Mouse (Mus musculus) hindbrain, embryonic 15.5 days (tissue): Measurements from ENCODE around the gene Polr2j. TPM values are rescaled to one million over a fixed set of nuclear protein-coding genes. Genes with fewer than 3 reads are reported as not detected.
A peak's percentile ranks its signal among the peaks of the same experiment; 100 is the strongest.

ENCODE experiments used
- ATAC-seq: fragments of 200-750 bp; cut with Nextera tagmentation; 2 replicates; pipeline ENCODE4 v1.8.0; 2017; ENCODE audit warnings: low read depth, moderate number of reproducible peaks, moderate TSS enrichment; ENCODE audit not compliant: low FRiP score
- H3K27ac ChIP-seq: fragments of 300-500 bp; sonication (generic); replicated peaks from 2 replicates; pipeline ENCODE4 v1.5.1; 2015; ENCODE audit warnings: mild to moderate bottlenecking, inconsistent platforms
- H3K27me3 ChIP-seq: fragments of 300-500 bp; sonication (generic); 2 replicates; pipeline ENCODE4 v1.6.1; 2015; ENCODE audit warnings: control low read depth, inconsistent platforms
- H3K36me3 ChIP-seq: fragments of 300-500 bp; sonication (generic); 2 replicates; pipeline ENCODE4 v1.6.1; 2015; ENCODE audit warnings: control low read depth, inconsistent platforms
- H3K4me1 ChIP-seq: fragments of 300-500 bp; sonication (generic); replicated peaks from 2 replicates; pipeline ENCODE4 v1.6.1; 2015; ENCODE audit warnings: control low read depth, inconsistent platforms
- H3K4me2 ChIP-seq: fragments of 300-500 bp; sonication (generic); 2 replicates; pipeline ENCODE4 v1.6.1; 2015; ENCODE audit warnings: moderate library complexity, mild to moderate bottlenecking, inconsistent platforms
- H3K4me3 ChIP-seq: fragments of 300-500 bp; sonication (generic); 2 replicates; pipeline ENCODE4 v1.5.1; 2015; ENCODE audit warnings: mild to moderate bottlenecking, inconsistent platforms
- H3K9ac ChIP-seq: fragments of 300-500 bp; sonication (generic); 2 replicates; pipeline ENCODE4 v1.6.1; 2015; ENCODE audit warnings: inconsistent platforms
- H3K9me3 ChIP-seq: fragments of 300-500 bp; sonication (generic); 2 replicates; pipeline ENCODE4 v1.6.1; 2016; ENCODE audit warnings: control low read depth, inconsistent platforms
- WGBS: fragments of 180-500 bp; shearing (Covaris S2); methylation state at CpG from one replicate; pipeline ENCODE4 v1.1.7; 2015; 5-methylcytosine and 5-hydroxymethylcytosine counted together
- microRNA-seq: library from miRNA; unstranded; fragments of <30 nt; microRNA quantifications from one replicate; pipeline ENCODE4, GENCODE M21; 2016
- polyA plus RNA-seq: library from polyadenylated mRNA; unstranded; fragments of >200 nt; fragmentation: Nextera tagmentation; extraction: Ambion mirVana; gene quantifications from 2 replicates; pipeline ENCODE4 v1.2.1, GENCODE M21; 2015

The Polr2j gene
- polyA plus RNA-seq, 1 experiment from 2014 or later, result 206 TPM

GRCm38 (mm10) chr5:136170512-136171362 is 54.3 kb downstream of the Polr2j start, which contains the start of gene Orai2:
Gene Orai2, minus strand, starts transcription at chr5:136170713.
- ATAC-seq, result peak; percentile 86
- Histone ChIP-seq H3K27ac (peak within 1 kb of the TSS; percentile 83), H3K4me1 (peaks cover 37% of the 10 kb centered on the region), H3K9me3 (no peaks in the 10 kb centered on the region), H3K4me2 (peak within 1 kb of the TSS; percentile 69), H3K27me3 (no peaks in the 10 kb centered on the region), H3K36me3 (peaks cover 5% of the 10 kb centered on the region; the same call in 1 of the 2 replicates), H3K9ac (peak within 1 kb of the TSS; percentile 75), H3K4me3 (peak within 1 kb of the TSS; percentile 65)
- 4% methylated on average over 45 of the region's 49 CpGs for WGBS

GRCm38 (mm10) chr5:136171363-136172341 is 55.2 kb downstream of the Polr2j start:
- Histone ChIP-seq H3K36me3 (peaks cover 5% of the 10 kb centered on the region; the same call in 1 of the 2 replicates), H3K9me3 (no peaks in the 10 kb centered on the region), H3K4me2 (peak overlapping the region; percentile 69), H3K9ac (peak overlapping the region; percentile 75; the same call in 1 of the 2 replicates), H3K4me1 (peaks cover 37% of the 10 kb centered on the region), H3K27ac (peak overlapping the region; percentile 83), H3K27me3 (no peaks in the 10 kb centered on the region), H3K4me3 (peak overlapping the region; percentile 65)
- 37% methylated on average over 17 of the region's 17 CpGs for WGBS
- no peak for ATAC-seq

Small RNA genes within 50 kb of the gene (microRNA-seq; reads per million reads assigned to microRNA genes)
- 2.2 reads per million, percentile 3 among the genes with 10 or more reads in this experiment for gene Mir7035

Other genes with a start within 250 kb of the Polr2j start
- 14.8 and 16.6 TPM in 2 replicates for gene Hspb1, start 228.7 kb upstream of the Polr2j start, polyA plus RNA-seq
- gene Ywhag, start 182.0 kb upstream of the Polr2j start, polyA plus RNA-seq, result 817 and 859 TPM in 2 replicates
- gene Ssc4d, start 142.1 kb upstream of the Polr2j start, polyA plus RNA-seq, result 1.9 and 2.6 TPM in 2 replicates
- 0.21 and 0.37 TPM in 2 replicates for gene Zp3, start 136.5 kb upstream of the Polr2j start, polyA plus RNA-seq
- gene Dtx2, start 121.8 kb upstream of the Polr2j start, polyA plus RNA-seq, result 25.6 and 26.3 TPM in 2 replicates
- gene Upk3b, start 78.1 kb upstream of the Polr2j start, polyA plus RNA-seq, result not detected in 2 replicates
- 0.22 and 0.43 TPM in 2 replicates for gene Upk3bl, start 62.1 kb upstream of the Polr2j start, polyA plus RNA-seq
- gene Rasa4, start 32.7 kb upstream of the Polr2j start, polyA plus RNA-seq, result 21.5 and 23.0 TPM in 2 replicates
- gene Lrwd1, start 19.4 kb downstream of the Polr2j start, polyA plus RNA-seq, result 24.6 and 25.9 TPM in 2 replicates
- gene Alkbh4, start 19.5 kb downstream of the Polr2j start, polyA plus RNA-seq, result 18.8 and 22.0 TPM in 2 replicates
- 40.9 and 47.9 TPM in 2 replicates for gene Orai2, start 54.1 kb downstream of the Polr2j start, polyA plus RNA-seq
- 60.6 and 61.2 TPM in 2 replicates for gene Prkrip1, start 82.3 kb downstream of the Polr2j start, polyA plus RNA-seq
- 23.3 and 27.1 TPM in 2 replicates for gene Sh2b2, start 129.9 kb downstream of the Polr2j start, polyA plus RNA-seq